8 mouse cellular contexts compared by ENCODE assay signal in genomic region chr15:89547824-89548601, GRCm38 (mm10). TPM values are rescaled to one million over a fixed set of nuclear protein-coding genes. Genes with fewer than 3 reads are reported as not detected.
DNase-seq lines count a peak whose midpoint lies in the region; ATAC-seq and TF ChIP-seq lines count a peak whose summit lies in the region.

No protein-coding gene starts in this region.

- WGBS in heart, embryonic 16.5 days: 22% methylated on average over 58 of the region's 58 CpGs
- WGBS in liver, postnatal 0 days (ENCODE audit: insufficient replicate concordance): 61% methylated on average over 55 of the region's 58 CpGs

- no peaks in the 10 kb centered on the region for H3K9me3 ChIP-seq in heart, embryonic 16.5 days (replicated peaks; ENCODE audit: control insufficient read depth, low read length)
- no peaks in the 10 kb centered on the region for H3K9me3 ChIP-seq in liver, postnatal 0 days (ENCODE audit: low read length)

- peaks cover 12% of the 10 kb centered on the region for H3K27me3 ChIP-seq in heart, embryonic 16.5 days (ENCODE audit: control insufficient read depth, insufficient read depth, low read length)
- peaks cover 4% of the 10 kb centered on the region; the same call in 1 of the 2 replicates for H3K27me3 ChIP-seq in liver, postnatal 0 days (ENCODE audit: insufficient read depth, low read length)

- TF ChIP-seq EP300 in liver, postnatal 0 days (IDR thresholded peaks at IDR 0.05; ENCODE audit: low read depth): no peak

- DNase-seq in kidney, postnatal 10 days: peak; percentile 34
- DNase-seq in kidney, postnatal 25 days: no peak
- peak; percentile 62 for DNase-seq in cerebellum, adult 9-10 months
- no peak for DNase-seq in liver, postnatal 0 days
- DNase-seq in spleen, postnatal 10 days (ENCODE audit: low spot score in 2 of 2): no peak
- no peak for DNase-seq in layer of hippocampus, adult 9-10 months (ENCODE audit: low spot score)
- no peak for DNase-seq in c-Kit-positive CD71-positive TER-119-positive erythroid progenitor cells, embryonic 14.5 days (ENCODE audit: low spot score)

- no peak overlapping the region for H3K27ac ChIP-seq in heart, embryonic 16.5 days (ENCODE audit: low read length)
- H3K27ac ChIP-seq in liver, postnatal 0 days (ENCODE audit: low read depth): no peak overlapping the region

- H3K4me2 ChIP-seq in heart, embryonic 16.5 days (ENCODE audit: low read depth, low read length): peak overlapping the region; percentile 66
- H3K4me2 ChIP-seq in liver, postnatal 0 days (ENCODE audit: low read depth, low read length): 0 out of 2 replicates have a peak overlapping the region, but pooled peaks have one; percentile 15

- TF ChIP-seq CTCF in liver, postnatal 0 days (IDR thresholded peaks at IDR 0.05; ENCODE audit: low read depth): no peak

- peak overlapping the region; percentile 45 for H3K4me3 ChIP-seq in heart, embryonic 16.5 days (ENCODE audit: low read length)
- no peak overlapping the region for H3K4me3 ChIP-seq in liver, postnatal 0 days (ENCODE audit: low read depth, low read length)

- no peaks in the 10 kb centered on the region for H3K36me3 ChIP-seq in heart, embryonic 16.5 days (ENCODE audit: control insufficient read depth, insufficient read depth)
- H3K36me3 ChIP-seq in liver, postnatal 0 days (replicated peaks; ENCODE audit: insufficient read depth, low read length): no peaks in the 10 kb centered on the region

- ATAC-seq in heart, embryonic 16.5 days (replicated peaks; ENCODE audit: extremely low read depth, insufficient read depth, low FRiP score): peak; percentile 47
- no peak for ATAC-seq in liver, postnatal 0 days

- peak overlapping the region; percentile 27 for H3K9ac ChIP-seq in heart, embryonic 16.5 days (ENCODE audit: low read length)
- H3K9ac ChIP-seq in liver, postnatal 0 days (replicated peaks): no peak overlapping the region

- 0 out of 2 replicates have a peak, but pooled peaks cover 2% of the 10 kb centered on the region for H3K4me1 ChIP-seq in heart, embryonic 16.5 days (ENCODE audit: control insufficient read depth, insufficient read depth, low read length)
- H3K4me1 ChIP-seq in liver, postnatal 0 days (ENCODE audit: insufficient read depth): no peaks in the 10 kb centered on the region

RNA-seq across cellular contexts. Expression of gene Acr, which starts 20.1 kb away (rescaled TPM):
- polyA plus RNA-seq in heart, embryonic 16.5 days (2015; fragmentation: Nextera tagmentation; extraction: Ambion mirVana): 0.16 and 0.22 TPM in 2 replicates
- 0.09 TPM in 1 of 2 replicates, not detected in the other for polyA plus RNA-seq in liver, postnatal 0 days (2015; fragmentation: Nextera tagmentation; extraction: Ambion mirVana)

RNA-seq across cellular contexts. Expression of gene Rabl2, which starts 43.7 kb away (rescaled TPM):
- polyA plus RNA-seq in heart, embryonic 16.5 days (2015; fragmentation: Nextera tagmentation; extraction: Ambion mirVana): 20.0 and 21.8 TPM in 2 replicates
- polyA plus RNA-seq in liver, postnatal 0 days (2015; fragmentation: Nextera tagmentation; extraction: Ambion mirVana): 2.8 and 3.2 TPM in 2 replicates

RNA-seq across cellular contexts. Expression of gene Shank3, which starts 48.6 kb away (rescaled TPM):
- 1.6 and 2.0 TPM in 2 replicates for polyA plus RNA-seq in heart, embryonic 16.5 days (2015; fragmentation: Nextera tagmentation; extraction: Ambion mirVana)
- 0.27 and 0.81 TPM in 2 replicates for polyA plus RNA-seq in liver, postnatal 0 days (2015; fragmentation: Nextera tagmentation; extraction: Ambion mirVana)

Comparison
In these comparisons a context has a peak if more than half of its experiments do, and no peak if none do; other contexts are left out.
1. DNase-seq: peak in kidney, postnatal 10 days (single experiment) and cerebellum, adult 9-10 months (single experiment); none in kidney, postnatal 25 days (0 of 2), liver, postnatal 0 days (single experiment), spleen, postnatal 10 days (0 of 2), layer of hippocampus, adult 9-10 months (single experiment) and c-Kit-positive CD71-positive TER-119-positive erythroid progenitor cells, embryonic 14.5 days (single experiment).